Mouse (Mus musculus) midbrain, embryonic 13.5 days (tissue): ENCODE measurements around the gene Ankrd35. TPM values are rescaled to one million over a fixed set of nuclear protein-coding genes. Genes with fewer than 3 reads are reported as not detected.
"Not testable (repeated sequence)": the region's sequence is repeated elsewhere in the genome, so short reads cannot be mapped to it uniquely, and the experiment has no call there.

ENCODE experiments used
- ATAC-seq: fragments of 200-750 bp; cut with Nextera tagmentation; 2 replicates; pipeline ENCODE4 v1.8.0; 2017; ENCODE audit warnings: mild to moderate bottlenecking, moderate TSS enrichment, moderate library complexity
- H3K27ac ChIP-seq: fragments of 300-500 bp; sonication (generic); 2 replicates; pipeline ENCODE4 v1.5.1; 2015; ENCODE audit warnings: inconsistent platforms, mild to moderate bottlenecking, moderate library complexity
- H3K27me3 ChIP-seq: fragments of 300-500 bp; sonication (generic); 2 replicates; pipeline ENCODE4 v1.6.1; 2015; ENCODE audit warnings: mild to moderate bottlenecking, inconsistent platforms
- H3K36me3 ChIP-seq: fragments of 300-500 bp; sonication (generic); 2 replicates; pipeline ENCODE4 v1.6.1; 2015; ENCODE audit warnings: mild to moderate bottlenecking, inconsistent platforms
- H3K4me1 ChIP-seq: fragments of 300-500 bp; sonication (generic); replicated peaks from 2 replicates; pipeline ENCODE4 v1.6.1; 2015; ENCODE audit warnings: inconsistent platforms
- H3K4me2 ChIP-seq: fragments of 300-500 bp; sonication (generic); replicated peaks from 2 replicates; pipeline ENCODE4 v1.6.1; 2015; ENCODE audit warnings: moderate library complexity, mild to moderate bottlenecking, inconsistent platforms
- H3K4me3 ChIP-seq: fragments of 300-500 bp; sonication (generic); replicated peaks from 2 replicates; pipeline ENCODE4 v1.5.1; 2015; ENCODE audit warnings: mild to moderate bottlenecking, inconsistent platforms
- H3K9ac ChIP-seq: fragments of 300-500 bp; sonication (generic); replicated peaks from 2 replicates; pipeline ENCODE4 v1.6.1; 2015; ENCODE audit warnings: mild to moderate bottlenecking, inconsistent platforms
- H3K9me3 ChIP-seq: fragments of 300-500 bp; sonication (generic); 2 replicates; pipeline ENCODE4 v1.6.1; 2016; ENCODE audit warnings: mild to moderate bottlenecking, inconsistent platforms
- WGBS: fragments of 180-500 bp; shearing (Covaris S2); methylation state at CpG from one replicate; pipeline ENCODE4 v1.1.7; 2015; 5-methylcytosine and 5-hydroxymethylcytosine counted together
- polyA plus RNA-seq: library from polyadenylated mRNA; unstranded; fragments of >200 nt; fragmentation: Nextera tagmentation; extraction: Ambion mirVana; gene quantifications from 2 replicates; pipeline ENCODE4 v1.2.1, GENCODE M21; 2015

The Ankrd35 gene
- polyA plus RNA-seq, 1 experiment from 2014 or later: 0.58 TPM

- H3K4me1 ChIP-seq: peaks cover 6% of the 10 kb centered on the region; the same call in 1 of the 2 replicates
- H3K27ac ChIP-seq: no peak overlapping the region
- no peak overlapping the region for H3K9ac ChIP-seq
- H3K9me3 ChIP-seq: no peaks in the 10 kb centered on the region
- 33% methylated on average over 3 of the region's 3 CpGs for WGBS
- ATAC-seq: no peak
- H3K4me3 ChIP-seq: no peak overlapping the region
- H3K36me3 ChIP-seq: no peaks in the 10 kb centered on the region
- H3K27me3 ChIP-seq: peaks cover 14% of the 10 kb centered on the region
- no peak overlapping the region for H3K4me2 ChIP-seq
Observed at GRCm38 (mm10) chr3:96675690-96676089, 5.8 kb downstream of the Ankrd35 start.

- Histone ChIP-seq H3K4me1 (peaks cover 6% of the 10 kb centered on the region; the same call in 1 of the 2 replicates), H3K4me3 (no peak overlapping the region), H3K27me3 (0 out of 2 replicates have a peak, but pooled peaks cover 3% of the 10 kb centered on the region), H3K36me3 (no peaks in the 10 kb centered on the region), H3K9me3 (no peaks in the 10 kb centered on the region), H3K9ac (no peak overlapping the region), H3K4me2 (no peak overlapping the region), H3K27ac (no peak overlapping the region)
- WGBS: 63% methylated on average over 7 of the region's 7 CpGs
- ATAC-seq: no peak
Observed at GRCm38 (mm10) chr3:96678456-96678855, 8.5 kb downstream of the Ankrd35 start.

- H3K9me3 ChIP-seq: no peaks in the 10 kb centered on the region
- H3K36me3 ChIP-seq: no peaks in the 10 kb centered on the region
- H3K4me2 ChIP-seq: no peak overlapping the region
- peaks cover 6% of the 10 kb centered on the region; the same call in 1 of the 2 replicates for H3K4me1 ChIP-seq
- no peak overlapping the region for H3K27ac ChIP-seq
- H3K4me3 ChIP-seq: no peak overlapping the region
- 17% methylated on average over 5 of the region's 5 CpGs for WGBS
- no peak overlapping the region for H3K9ac ChIP-seq
- ATAC-seq: no peak
- H3K27me3 ChIP-seq: peaks cover 9% of the 10 kb centered on the region
Observed at GRCm38 (mm10) chr3:96679159-96679674, 9.3 kb downstream of the Ankrd35 start.

- no peaks in the 10 kb centered on the region for H3K9me3 ChIP-seq
- H3K27me3 ChIP-seq: peaks cover 18% of the 10 kb centered on the region
- WGBS: 20% methylated on average over 12 of the region's 12 CpGs
- no peaks in the 10 kb centered on the region for H3K36me3 ChIP-seq
- no peak overlapping the region for H3K4me3 ChIP-seq
- H3K4me2 ChIP-seq: no peak overlapping the region
- ATAC-seq: peak; percentile 48; the same call in 1 of the 2 replicates
- no peak overlapping the region for H3K27ac ChIP-seq
- H3K9ac ChIP-seq: no peak overlapping the region
- H3K4me1 ChIP-seq: peaks cover 6% of the 10 kb centered on the region; the same call in 1 of the 2 replicates
Observed at GRCm38 (mm10) chr3:96680269-96680956, 10.5 kb downstream of the Ankrd35 start.

GRCm38 (mm10) chr3:96683496-96683895 is 13.6 kb downstream of the Ankrd35 start:
- peaks cover 21% of the 10 kb centered on the region for H3K27me3 ChIP-seq
- 86% methylated on average over 3 of the region's 3 CpGs for WGBS
- no peak overlapping the region for H3K4me3 ChIP-seq
- H3K4me1 ChIP-seq: peaks cover 6% of the 10 kb centered on the region; the same call in 1 of the 2 replicates
- H3K4me2 ChIP-seq: no peak overlapping the region
- H3K36me3 ChIP-seq: no peaks in the 10 kb centered on the region
- H3K9ac ChIP-seq: no peak overlapping the region
- no peaks in the 10 kb centered on the region for H3K9me3 ChIP-seq
- no peak for ATAC-seq
- H3K27ac ChIP-seq: no peak overlapping the region

- peak overlapping the region; percentile 19; the same call in 1 of the 2 replicates for H3K4me3 ChIP-seq
- H3K27me3 ChIP-seq: peaks cover 22% of the 10 kb centered on the region
- peaks cover 7% of the 10 kb centered on the region for H3K4me1 ChIP-seq
- H3K36me3 ChIP-seq: no peaks in the 10 kb centered on the region
- H3K4me2 ChIP-seq: peak overlapping the region; percentile 47
- no peak overlapping the region for H3K9ac ChIP-seq
- H3K27ac ChIP-seq: no peak overlapping the region
- ATAC-seq: no peak
- 65% methylated on average over 17 of the region's 17 CpGs for WGBS
- H3K9me3 ChIP-seq: no peaks in the 10 kb centered on the region
Observed at GRCm38 (mm10) chr3:96684151-96684821, 14.4 kb downstream of the Ankrd35 start.

GRCm38 (mm10) chr3:96684822-96685156 is 14.9 kb downstream of the Ankrd35 start:
- Histone ChIP-seq H3K9me3 (no peaks in the 10 kb centered on the region), H3K4me1 (peaks cover 12% of the 10 kb centered on the region), H3K4me3 (peak overlapping the region; percentile 19), H3K36me3 (no peaks in the 10 kb centered on the region), H3K9ac (no peak overlapping the region), H3K27ac (no peak overlapping the region), H3K27me3 (peaks cover 22% of the 10 kb centered on the region), H3K4me2 (peak overlapping the region; percentile 47)
- WGBS: 43% methylated on average over 28 of the region's 28 CpGs
- ATAC-seq: no peak

GRCm38 (mm10) chr3:96686057-96686456 is 16.1 kb downstream of the Ankrd35 start:
- H3K4me2 ChIP-seq, H3K9ac ChIP-seq, H3K27ac ChIP-seq, H3K4me1 ChIP-seq, H3K9me3 ChIP-seq, ATAC-seq, H3K36me3 ChIP-seq, H3K4me3 ChIP-seq: not testable (repeated sequence)
- WGBS: 95% methylated on average over 5 of the region's 5 CpGs
- peaks cover 22% of the 10 kb centered on the region for H3K27me3 ChIP-seq

- WGBS: 92% methylated on average over 11 of the region's 11 CpGs
- Histone ChIP-seq H3K9ac (no peak overlapping the region), H3K4me1 (peaks cover 10% of the 10 kb centered on the region), H3K9me3 (no peaks in the 10 kb centered on the region), H3K36me3 (no peaks in the 10 kb centered on the region), H3K4me3 (no peak overlapping the region), H3K4me2 (no peak overlapping the region), H3K27ac (no peak overlapping the region), H3K27me3 (peaks cover 23% of the 10 kb centered on the region)
- no peak for ATAC-seq
Observed at GRCm38 (mm10) chr3:96688854-96689253, 18.9 kb downstream of the Ankrd35 start.

GRCm38 (mm10) chr3:96690298-96690697 is 20.4 kb downstream of the Ankrd35 start:
- no peak overlapping the region for H3K4me2 ChIP-seq
- 47% methylated on average over 3 of the region's 3 CpGs for WGBS
- H3K9ac ChIP-seq: no peak overlapping the region
- H3K4me3 ChIP-seq: no peak overlapping the region
- peaks cover 10% of the 10 kb centered on the region for H3K4me1 ChIP-seq
- no peaks in the 10 kb centered on the region for H3K36me3 ChIP-seq
- no peak for ATAC-seq
- no peaks in the 10 kb centered on the region for H3K9me3 ChIP-seq
- H3K27ac ChIP-seq: no peak overlapping the region
- H3K27me3 ChIP-seq: peaks cover 11% of the 10 kb centered on the region; the same call in 1 of the 2 replicates

GRCm38 (mm10) chr3:96692506-96692905 is 22.6 kb downstream of the Ankrd35 start:
- Histone ChIP-seq H3K4me1 (peaks cover 19% of the 10 kb centered on the region), H3K9ac (no peak overlapping the region), H3K27me3 (0 out of 2 replicates have a peak, but pooled peaks cover 8% of the 10 kb centered on the region), H3K4me3 (no peak overlapping the region), H3K9me3 (no peaks in the 10 kb centered on the region), H3K27ac (no peak overlapping the region), H3K36me3 (no peaks in the 10 kb centered on the region), H3K4me2 (no peak overlapping the region)
- no peak for ATAC-seq
- WGBS: 19% methylated on average over 3 of the region's 3 CpGs

GRCm38 (mm10) chr3:96693579-96693978 is 23.6 kb downstream of the Ankrd35 start:
- no peak for ATAC-seq
- H3K36me3 ChIP-seq: no peaks in the 10 kb centered on the region
- H3K27me3 ChIP-seq: 0 out of 2 replicates have a peak, but pooled peaks cover 3% of the 10 kb centered on the region
- H3K4me1 ChIP-seq: peaks cover 28% of the 10 kb centered on the region
- no peak overlapping the region for H3K4me2 ChIP-seq
- no peak overlapping the region for H3K9ac ChIP-seq
- no peaks in the 10 kb centered on the region for H3K9me3 ChIP-seq
- H3K27ac ChIP-seq: no peak overlapping the region
- H3K4me3 ChIP-seq: no peak overlapping the region
- WGBS: 91% methylated on average over 1 of the region's 1 CpGs
